Mouse (Mus musculus) lung, postnatal 0 days (tissue): ENCODE results near the gene Epb41. TPM values are rescaled to one million over a fixed set of nuclear protein-coding genes. Genes with fewer than 3 reads are reported as not detected.

Experiments
- ATAC-seq: fragments of 200-750 bp; cut with Nextera tagmentation; 2 replicates; pipeline ENCODE4 v1.8.0; 2017; ENCODE audit warnings: moderate library complexity
- DNase-seq: peaks from one replicate; pipeline ENCODE4 v3.0.0-alpha.2; 2016; ENCODE audit warnings: low spot score
- H3K27ac ChIP-seq: fragments of 300-500 bp; sonication (generic); 2 replicates; pipeline ENCODE4 v1.5.1; 2014; ENCODE audit warnings: antibody characterized with exemption, mild to moderate bottlenecking, low read length, mixed read lengths
- H3K27me3 ChIP-seq: fragments of 300-500 bp; sonication (generic); replicated peaks from 2 replicates; pipeline ENCODE4 v1.6.1; 2014; ENCODE audit warnings: low read length, mixed read lengths; ENCODE audit not compliant: insufficient read depth
- H3K36me3 ChIP-seq: fragments of 300-500 bp; sonication (generic); 2 replicates; pipeline ENCODE4 v1.6.1; 2014; ENCODE audit warnings: low read length, mixed read lengths; ENCODE audit not compliant: insufficient read depth
- H3K4me1 ChIP-seq: fragments of 300-500 bp; sonication (generic); 2 replicates; pipeline ENCODE4 v1.6.1; 2014; ENCODE audit warnings: antibody characterized with exemption, low read depth, low read length, mixed read lengths; ENCODE audit not compliant: insufficient read depth
- H3K4me2 ChIP-seq: fragments of 300-500 bp; sonication (generic); replicated peaks from 2 replicates; pipeline ENCODE4 v1.6.1; 2014; ENCODE audit warnings: low read depth, mild to moderate bottlenecking, low read length, moderate library complexity, mixed read lengths
- H3K4me3 ChIP-seq: fragments of 300-500 bp; sonication (generic); 2 replicates; pipeline ENCODE4 v1.5.1; 2014; ENCODE audit warnings: low read depth, low read length
- H3K9ac ChIP-seq: fragments of 300-500 bp; sonication (generic); replicated peaks from 2 replicates; pipeline ENCODE4 v1.6.1; 2014; ENCODE audit warnings: low read depth, mild to moderate bottlenecking
- H3K9me3 ChIP-seq: fragments of 300-500 bp; sonication (generic); 2 replicates; pipeline ENCODE4 v1.6.1; 2016; ENCODE audit warnings: low read length, mixed read lengths
- CTCF ChIP-seq: IDR thresholded peaks from 2 replicates; pipeline ENCODE4 v1.5.1; 2016; ENCODE audit warnings: antibody characterized with exemption, mild to moderate bottlenecking
- EP300 ChIP-seq: IDR thresholded peaks from 2 replicates; pipeline ENCODE4 v1.6.1; 2016; ENCODE audit warnings: antibody characterized with exemption, mild to moderate bottlenecking, control low read depth
- WGBS: fragments of 180-500 bp; shearing (Covaris S2); extraction: QIAGEN DNeasy Blood & Tissue Kit; methylation state at CpG from one replicate; pipeline ENCODE4 v1.1.7; 2014; 5-methylcytosine and 5-hydroxymethylcytosine counted together
- polyA plus RNA-seq: library from polyadenylated mRNA; unstranded; fragments of >200 nt; fragmentation: Nextera tagmentation; extraction: Ambion mirVana; gene quantifications from 2 replicates; pipeline ENCODE4 v1.2.1, GENCODE M21; 2015

Epb41 gene
- polyA plus RNA-seq, 1 experiment from 2014 or later: 29.9 TPM

- no peak for DNase-seq
- Histone ChIP-seq H3K9me3 (no peaks in the 10 kb centered on the region), H3K4me3 (no peak overlapping the region), H3K4me1 (peaks cover 8% of the 10 kb centered on the region; the same call in 1 of the 2 replicates), H3K36me3 (no peaks in the 10 kb centered on the region), H3K9ac (no peak overlapping the region), H3K27me3 (no peaks in the 10 kb centered on the region), H3K27ac (no peak overlapping the region), H3K4me2 (no peak overlapping the region)
- no peak for ATAC-seq
- 62% methylated on average over 17 of the region's 17 CpGs for WGBS
- TF ChIP-seq EP300 (no peak), CTCF (no peak)
These were observed 11.9 kb downstream of the Epb41 start for GRCm38 (mm10) chr4:132062934-132063884.

DNA sequence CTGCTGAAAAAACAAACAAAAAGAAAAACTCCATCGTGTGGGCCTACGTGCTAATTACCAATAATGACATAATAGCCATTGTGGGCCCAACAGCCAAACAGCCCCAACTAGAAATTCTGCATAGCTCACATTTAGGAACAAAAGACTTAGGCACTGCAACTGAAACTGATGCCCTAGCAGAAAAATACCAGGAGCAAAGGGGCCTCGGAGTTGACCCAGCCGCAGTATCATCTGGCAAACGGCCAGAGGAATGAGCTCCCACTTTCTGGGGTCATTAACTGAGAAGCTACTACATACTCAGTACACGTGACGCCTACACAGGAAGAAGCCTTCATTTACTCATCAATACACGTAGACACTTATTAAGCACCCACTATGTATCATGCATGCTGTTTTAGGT, 12.8 kb downstream of the Epb41 start:
- Histone ChIP-seq H3K4me1 (peaks cover 8% of the 10 kb centered on the region; the same call in 1 of the 2 replicates), H3K9ac (no peak overlapping the region), H3K4me3 (no peak overlapping the region), H3K9me3 (no peaks in the 10 kb centered on the region), H3K27ac (no peak overlapping the region), H3K36me3 (no peaks in the 10 kb centered on the region), H3K4me2 (no peak overlapping the region), H3K27me3 (no peaks in the 10 kb centered on the region)
- WGBS: 45% methylated on average over 8 of the region's 8 CpGs
- DNase-seq (no peak), ATAC-seq (no peak)
- TF ChIP-seq CTCF (no peak), EP300 (no peak)

DNA sequence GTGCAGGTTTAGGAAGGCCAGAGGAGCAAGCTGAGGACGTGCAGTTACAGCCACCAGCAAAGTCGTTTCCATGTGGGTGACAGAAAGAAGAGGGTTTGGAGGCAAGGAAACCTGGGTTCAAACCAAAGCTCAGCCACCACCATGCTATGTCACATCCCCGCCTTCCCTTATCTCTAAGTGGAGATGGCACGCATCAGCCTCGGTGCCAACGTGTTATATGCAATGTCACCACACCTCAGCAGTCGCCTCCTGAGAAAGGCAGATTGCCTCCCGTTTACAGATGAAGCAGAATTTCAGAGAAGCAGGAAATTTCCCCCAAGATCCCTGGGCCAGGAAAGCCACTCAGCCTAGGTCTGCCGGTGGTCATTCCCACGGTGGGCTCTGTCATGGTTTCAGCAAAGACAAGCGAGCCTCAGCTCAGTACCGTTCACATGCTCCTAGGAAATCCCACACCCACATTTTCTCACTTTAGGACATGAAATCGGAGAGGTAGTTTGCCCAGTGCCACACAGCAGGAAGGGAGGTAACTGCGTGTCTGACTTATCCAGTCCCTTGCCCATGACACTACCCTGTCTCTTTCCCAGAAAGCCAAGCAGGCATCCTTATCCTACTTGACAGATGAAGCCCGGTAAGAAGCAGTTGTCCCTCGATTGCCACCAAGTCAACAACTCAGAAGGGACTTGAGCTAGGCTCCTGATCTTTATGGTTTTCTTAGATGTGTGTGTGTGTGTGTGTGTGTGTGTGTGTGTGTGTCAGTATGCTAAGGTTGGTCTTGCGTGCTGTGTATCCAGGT, 14.9 kb downstream of the Epb41 start:
- TF ChIP-seq EP300 (no peak), CTCF (no peak)
- no peak overlapping the region for H3K27ac ChIP-seq

DNA sequence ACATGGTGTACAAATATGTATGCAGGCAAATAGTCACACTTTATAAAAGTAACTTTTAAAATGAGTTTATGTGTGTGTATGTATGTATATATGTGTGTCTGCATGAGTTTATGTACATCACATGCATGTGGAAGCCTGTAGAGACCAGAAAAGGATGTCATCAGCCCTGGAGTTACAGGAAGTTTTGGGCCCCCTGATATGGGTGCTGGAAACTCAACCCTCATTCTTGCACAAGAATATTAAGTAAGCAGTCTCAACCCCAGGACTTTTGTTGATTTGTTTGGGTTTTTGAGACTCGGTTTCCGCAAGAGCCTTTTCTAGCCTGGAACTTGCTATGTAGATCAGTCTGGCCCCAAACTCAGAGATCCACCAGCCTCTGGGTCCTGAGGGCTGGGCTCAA, 15.6 kb downstream of the Epb41 start:
- H3K4me3 ChIP-seq: no peak overlapping the region
- DNase-seq (no peak), ATAC-seq (no peak)
- no peak overlapping the region for H3K4me2 ChIP-seq
- H3K9ac ChIP-seq: no peak overlapping the region
- no peak overlapping the region for H3K27ac ChIP-seq
- H3K36me3 ChIP-seq: no peaks in the 10 kb centered on the region
- no peaks in the 10 kb centered on the region for H3K4me1 ChIP-seq
- 90% methylated on average over 2 of the region's 2 CpGs for whole genome bisulfite sequencing
- no peaks in the 10 kb centered on the region for H3K9me3 ChIP-seq
- no peaks in the 10 kb centered on the region for H3K27me3 ChIP-seq
- TF ChIP-seq EP300: no peak
- TF ChIP-seq CTCF: no peak

More for the DNA sequence above, 14.9 kb downstream of the Epb41 start:
- no peaks in the 10 kb centered on the region for H3K9me3 ChIP-seq
- H3K36me3 ChIP-seq: no peaks in the 10 kb centered on the region
- H3K9ac ChIP-seq: no peak overlapping the region
- no peak for ATAC-seq
- no peak overlapping the region for H3K4me2 ChIP-seq
- H3K4me1 ChIP-seq: no peaks in the 10 kb centered on the region
- no peak overlapping the region for H3K4me3 ChIP-seq
- DNase-seq: no peak
- no peaks in the 10 kb centered on the region for H3K27me3 ChIP-seq
- 50% methylated on average over 17 of the region's 17 CpGs for WGBS

DNA sequence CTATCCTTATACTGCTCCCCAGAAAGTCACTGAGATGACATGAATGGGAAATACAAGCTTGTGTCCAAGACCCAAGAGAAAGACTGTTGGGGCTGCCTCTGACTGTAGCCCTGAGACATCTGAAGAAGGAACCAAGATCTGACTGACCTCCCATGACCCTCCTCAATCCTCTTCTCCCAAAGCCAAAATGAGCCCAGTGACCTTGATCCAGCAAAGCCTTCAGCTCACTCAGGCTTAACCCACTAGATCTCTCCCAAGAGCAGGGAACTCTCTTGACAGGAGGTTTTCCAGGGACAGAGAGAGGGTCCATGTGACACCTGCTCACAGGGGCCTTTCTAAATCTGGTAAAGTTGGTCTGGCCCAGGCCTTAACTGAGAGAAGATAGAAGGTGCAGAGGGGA, 17.8 kb downstream of the Epb41 start:
- no peak overlapping the region for H3K4me3 ChIP-seq
- no peak for TF ChIP-seq CTCF
- no peak for TF ChIP-seq EP300
- H3K4me1 ChIP-seq: no peaks in the 10 kb centered on the region
- ATAC-seq: no peak
- H3K4me2 ChIP-seq: no peak overlapping the region
- no peaks in the 10 kb centered on the region for H3K27me3 ChIP-seq
- H3K9ac ChIP-seq: no peak overlapping the region
- DNase-seq: no peak
- H3K27ac ChIP-seq: no peak overlapping the region
- H3K9me3 ChIP-seq: no peaks in the 10 kb centered on the region
- no peaks in the 10 kb centered on the region for H3K36me3 ChIP-seq
